Mouse (Mus musculus) liver (tissue): ENCODE results near the gene Slc18a3.

Experiments
- DNase-seq: peaks from one replicate; pipeline ENCODE4 v3.0.0-alpha.2; 2020; ENCODE audit warnings: mixed read lengths

Gene Slc18a3

DNA sequence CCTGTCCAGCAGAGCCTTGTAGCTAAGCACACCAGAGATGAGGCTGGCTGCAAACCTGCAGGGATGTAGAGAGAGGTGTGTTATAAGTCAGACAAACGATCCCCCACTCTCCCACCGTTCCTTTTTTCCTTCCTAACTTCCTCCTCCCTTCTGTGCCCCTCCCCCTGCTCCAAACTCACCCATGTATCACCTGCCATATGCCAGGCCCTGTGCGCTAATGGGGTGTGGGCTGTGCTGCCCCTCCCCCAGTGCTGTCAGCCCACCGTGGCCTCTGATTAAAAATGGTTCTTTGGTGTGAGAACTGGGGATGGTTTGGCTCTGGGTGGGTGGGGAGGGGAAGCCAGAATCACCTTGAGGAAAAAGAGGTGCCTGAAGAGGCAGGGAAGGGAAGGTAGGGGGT, 12.1 kb downstream of the Slc18a3 start:
- DNase-seq: no peak

DNA sequence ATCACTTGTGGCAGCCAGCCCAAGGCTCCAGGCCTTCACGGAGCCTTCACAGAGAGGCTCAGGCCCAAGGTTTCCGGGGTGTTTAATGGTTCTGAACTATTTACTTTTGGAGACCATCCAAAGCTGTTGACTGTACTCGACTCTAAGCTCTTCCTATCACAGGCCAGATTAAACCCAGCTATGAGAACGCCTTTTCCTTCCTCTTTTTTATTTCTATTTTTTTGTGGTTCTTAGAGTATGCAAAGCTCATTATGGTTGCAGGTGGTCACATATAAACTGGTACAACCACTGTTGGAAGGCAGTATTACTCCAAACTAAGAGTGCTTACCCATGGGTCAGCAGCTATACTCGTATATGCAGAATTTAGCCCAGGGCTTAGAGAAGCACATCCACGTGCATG, 17.7 kb downstream of the Slc18a3 start:
- DNase-seq: no peak

GRCm38 (mm10) chr14:32443446-32443845, 21.2 kb downstream of the Slc18a3 start:
- no peak for DNase-seq

- no peak for DNase-seq
These were observed 24.9 kb downstream of the Slc18a3 start for GRCm38 (mm10) chr14:32439744-32440143.

DNA sequence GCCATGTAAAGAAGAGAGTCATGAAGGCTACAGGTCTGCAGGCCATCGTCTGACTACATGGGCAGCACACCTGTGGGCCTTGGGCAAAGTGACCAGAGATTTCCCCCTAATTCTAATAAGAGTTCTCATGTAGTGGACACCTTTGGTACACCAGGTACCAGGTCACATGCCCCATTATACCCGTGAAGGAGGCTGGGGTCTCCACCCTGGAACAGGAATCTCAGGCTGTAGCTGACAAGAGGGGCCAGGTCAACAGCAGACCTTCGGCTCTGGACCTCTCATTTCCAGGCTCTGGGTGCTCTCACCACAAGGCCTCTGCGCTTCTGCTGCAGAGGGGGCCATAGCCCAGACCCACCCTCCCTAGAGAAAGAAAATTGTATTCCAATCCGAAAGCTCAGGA, 25.3 kb downstream of the Slc18a3 start:
- DNase-seq: no peak

GRCm38 (mm10) chr14:32437352-32437793, 27.3 kb downstream of the Slc18a3 start:
- DNase-seq: no peak

DNA sequence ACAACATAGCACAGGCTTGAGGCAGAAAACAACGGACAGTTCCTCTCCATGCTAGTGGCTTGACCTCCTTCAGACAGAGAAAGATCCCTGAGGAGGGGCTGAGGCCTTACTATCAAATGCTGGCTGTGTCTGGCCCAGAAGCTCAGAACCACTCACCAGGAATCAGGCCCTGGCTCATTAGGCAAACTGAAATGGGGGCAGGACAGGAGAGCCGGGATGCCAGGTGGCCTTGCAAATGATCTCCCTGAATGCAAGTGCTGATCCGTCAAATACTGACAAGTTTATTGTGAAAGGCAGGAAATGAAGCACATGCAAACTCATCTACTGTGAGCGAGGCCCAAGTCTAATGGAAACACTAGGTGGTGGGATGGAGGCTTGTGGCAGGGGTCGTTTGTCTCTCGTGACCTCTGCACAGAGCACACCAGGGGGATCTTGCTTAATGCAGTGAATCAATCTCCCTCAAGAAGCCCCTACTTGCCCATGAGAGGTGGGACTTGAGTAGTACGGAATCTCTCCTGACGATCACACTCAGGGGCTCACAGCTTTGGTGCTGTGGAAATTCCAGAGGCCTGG, 35.5 kb downstream of the Slc18a3 start:
- DNase-seq: no peak

- DNase-seq: no peak
These were observed 40.7 kb downstream of the Slc18a3 start for GRCm38 (mm10) chr14:32423946-32424345.

- DNase-seq: no peak
These were observed 45.9 kb downstream of the Slc18a3 start for GRCm38 (mm10) chr14:32418747-32419146.
